Mouse (Mus musculus): ENCODE results near the gene Tbc1d23.
"Not testable (repeated sequence)": the region's sequence is repeated elsewhere in the genome, so short reads cannot be mapped to it uniquely, and the experiment has no call there.

The Tbc1d23 gene

DNA sequence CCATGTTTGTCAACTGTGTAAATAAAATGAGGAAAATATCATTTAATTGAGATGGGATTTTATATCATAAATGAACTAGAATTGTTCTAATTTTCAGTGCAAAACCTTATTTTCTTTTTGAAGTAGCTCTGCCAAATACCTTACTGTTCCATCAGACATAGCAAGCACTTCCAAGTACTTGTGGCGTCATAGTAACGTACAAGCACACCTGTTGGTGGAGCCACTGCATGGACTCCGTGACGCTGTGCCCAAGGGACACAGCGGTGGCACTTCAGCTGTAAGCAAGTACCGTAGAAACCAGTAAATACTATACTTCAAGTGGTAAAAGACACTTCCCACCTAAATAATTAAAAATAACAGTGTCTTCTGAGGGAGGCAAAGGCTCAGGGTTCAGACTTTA lies 10.9 kb downstream of the Tbc1d23 start:
- DNase-seq (ENCODE audit: low read depth, low spot score) = no peak

DNA sequence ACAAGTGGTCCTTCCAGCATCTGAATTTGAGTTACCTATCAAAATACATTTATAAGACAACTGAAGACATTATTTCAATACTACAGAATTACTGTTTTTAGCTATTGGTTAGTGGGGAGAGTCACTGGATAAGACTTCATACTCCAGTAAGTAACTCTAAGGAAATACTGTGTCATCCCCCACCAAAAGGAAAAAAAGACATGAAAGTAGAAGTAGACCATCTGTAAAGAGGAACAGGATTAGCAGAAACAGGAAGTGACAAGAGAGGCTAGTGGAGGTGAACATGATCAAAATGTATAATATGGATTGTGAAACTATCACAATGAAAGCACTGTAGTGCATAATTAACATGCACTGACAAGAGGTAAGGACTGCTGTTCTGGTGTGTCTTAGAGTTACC lies 15.3 kb downstream of the Tbc1d23 start:
- no peak for DNase-seq (ENCODE audit: low read depth, low spot score)

DNA sequence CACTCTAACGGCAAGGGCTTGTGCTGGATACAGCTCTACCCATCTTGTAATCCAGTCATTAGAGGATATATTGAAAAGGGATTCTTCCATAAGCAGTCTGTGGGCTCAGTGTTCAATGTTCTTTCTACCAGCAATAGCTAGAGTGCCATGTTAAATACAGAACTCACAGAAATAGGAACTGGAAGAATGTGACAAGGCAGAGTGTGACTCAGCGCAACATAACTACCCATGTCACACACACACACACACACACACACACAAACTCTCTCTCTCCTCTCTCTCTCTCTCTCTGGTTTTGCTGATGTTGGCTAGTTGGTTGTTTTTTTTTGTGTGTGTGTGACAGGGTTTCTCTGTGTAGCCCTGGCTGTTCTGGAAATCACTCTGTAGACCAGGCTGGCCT lies 20.3 kb downstream of the Tbc1d23 start:
- no peak for DNase-seq (ENCODE audit: low read depth, low spot score)

DNA sequence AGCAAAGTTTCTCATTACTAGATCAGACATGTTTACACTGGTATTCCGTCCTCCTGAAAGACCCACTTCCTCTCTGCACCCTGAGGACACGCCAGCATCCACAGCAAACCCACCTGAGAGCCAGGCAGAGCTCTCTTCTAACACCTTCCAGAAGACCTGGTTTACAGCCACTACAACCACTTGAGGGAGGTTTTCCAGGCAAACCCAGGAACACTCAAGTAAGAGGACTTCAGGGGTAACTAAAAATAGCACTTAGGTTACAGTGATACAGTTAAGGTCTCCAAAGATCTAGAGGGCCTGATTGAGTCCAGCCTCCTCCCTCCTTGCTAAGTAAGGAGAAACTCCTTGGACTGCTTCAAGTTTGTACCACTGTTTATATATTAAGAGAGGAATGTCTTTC lies 23.0 kb downstream of the Tbc1d23 start:
- no peak for DNase-seq (ENCODE audit: low read depth, low spot score)

DNA sequence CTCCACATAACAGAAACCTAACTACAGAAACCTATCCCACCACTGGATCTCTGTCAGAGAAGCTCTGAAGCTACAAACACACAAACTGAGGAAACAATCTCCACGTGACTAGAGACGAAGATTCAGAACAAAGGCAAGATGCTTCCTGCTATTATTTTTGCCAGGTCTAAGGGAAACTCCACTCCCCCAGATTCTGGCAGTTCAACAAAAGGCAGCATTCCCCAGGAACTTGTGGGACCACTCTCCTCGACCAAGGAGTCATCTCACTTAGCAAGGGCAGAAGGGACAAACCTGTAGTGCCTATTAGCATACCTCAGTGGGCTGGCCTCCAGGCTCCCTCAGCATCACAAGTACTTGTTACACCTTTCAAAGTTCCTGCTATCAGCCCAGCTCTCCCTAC lies 34.0 kb downstream of the Tbc1d23 start:
- no peak for DNase-seq (ENCODE audit: low read depth, low spot score)

DNA sequence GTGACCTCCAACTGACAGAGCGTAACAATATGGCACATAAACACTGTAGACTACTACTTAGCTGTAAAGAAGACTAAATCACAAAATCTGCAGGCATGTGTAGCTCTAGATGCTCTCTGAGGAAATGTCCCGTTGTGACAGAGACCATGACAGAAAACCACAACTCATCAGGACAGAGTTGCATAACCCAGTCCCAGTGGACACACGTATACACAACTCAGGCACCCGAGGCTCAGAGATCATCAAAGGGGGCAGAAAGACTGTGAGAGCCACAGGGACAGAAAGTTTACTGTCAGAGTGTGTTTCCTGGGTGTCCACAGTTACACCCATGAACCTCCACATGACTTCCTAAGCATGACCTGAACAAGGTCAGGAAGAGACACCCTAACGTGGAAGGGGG lies 34.7 kb downstream of the Tbc1d23 start:
- no peak for DNase-seq (ENCODE audit: low read depth, low spot score)

DNA sequence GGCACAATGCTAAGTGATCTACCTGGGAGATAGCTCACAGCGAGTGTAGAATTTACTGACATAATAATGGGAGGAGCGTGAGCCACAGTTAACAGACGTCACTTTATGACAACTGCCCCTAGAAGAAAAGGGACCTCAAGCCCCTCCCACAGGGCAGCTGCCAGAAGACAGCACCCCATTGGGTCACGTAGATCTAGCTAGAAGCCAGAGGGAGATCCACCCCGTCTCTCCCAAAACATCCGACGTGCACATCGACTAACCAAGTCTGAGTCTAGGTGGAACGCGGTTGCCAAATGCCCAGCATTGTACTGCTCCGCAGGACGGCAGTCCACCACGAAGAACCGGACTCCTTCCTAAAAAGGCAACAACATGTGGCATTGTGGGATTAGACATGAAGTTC lies 40.1 kb downstream of the Tbc1d23 start:
- DNase-seq (ENCODE audit: low read depth, low spot score) = no peak

DNA sequence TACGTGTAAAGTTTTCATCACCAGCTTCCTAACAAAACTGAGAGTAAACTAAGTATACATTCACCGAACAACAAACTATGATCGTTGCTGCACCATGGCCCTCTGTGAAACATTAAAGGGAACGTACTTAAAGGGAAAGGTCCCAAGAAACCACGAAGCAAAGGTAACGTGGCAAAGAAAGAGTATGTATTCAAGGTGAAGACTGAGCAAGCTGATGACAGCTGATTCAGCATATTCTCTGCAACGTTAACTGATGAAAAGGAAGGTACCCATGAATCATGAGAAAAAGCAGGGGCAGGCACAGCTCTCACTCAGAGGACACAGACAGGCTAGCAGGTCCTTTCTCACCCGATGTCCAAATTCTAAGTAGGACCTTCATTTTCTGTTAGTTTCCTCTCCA lies 40.9 kb downstream of the Tbc1d23 start:
- DNase-seq (ENCODE audit: low read depth, low spot score) = no peak

DNA sequence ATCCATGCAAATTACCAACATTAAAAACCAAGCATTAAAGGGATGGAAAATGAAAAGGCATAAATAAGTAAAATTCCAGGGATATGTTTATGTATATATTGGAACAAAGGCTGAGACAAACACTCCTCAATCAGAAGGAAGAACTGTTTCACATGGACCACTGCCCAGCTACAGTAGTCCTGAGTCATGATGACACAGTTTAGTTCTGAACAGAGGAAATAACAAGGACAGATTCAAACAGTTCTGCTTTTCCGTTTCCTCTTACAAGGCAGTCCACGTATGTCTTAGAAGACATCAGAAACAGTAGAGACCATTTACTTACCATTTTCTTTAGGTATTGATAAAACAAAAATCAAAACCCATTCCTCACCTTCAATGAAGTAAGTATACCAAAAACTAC lies 41.8 kb downstream of the Tbc1d23 start:
- no peak for DNase-seq (ENCODE audit: low read depth, low spot score)

DNA sequence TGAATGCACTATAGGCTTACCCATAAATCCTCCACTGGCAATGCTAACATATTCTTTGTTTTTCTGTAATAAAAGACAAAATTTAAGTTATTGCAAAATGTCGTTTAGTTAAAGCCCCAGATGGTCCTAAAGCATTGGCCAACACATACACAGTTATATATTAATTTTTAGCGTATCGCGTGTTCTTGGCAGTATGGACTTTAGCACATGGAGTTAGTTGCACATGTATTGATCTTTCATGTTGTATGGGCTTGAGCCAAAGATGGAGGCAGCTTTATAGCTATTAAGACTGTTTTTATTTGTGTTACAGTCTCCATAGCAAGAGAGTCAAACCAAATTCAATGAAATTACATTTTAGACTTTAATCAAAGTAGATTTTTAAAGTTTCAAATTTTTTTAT lies 44.7 kb downstream of the Tbc1d23 start:
- no peak for DNase-seq (ENCODE audit: low read depth, low spot score)

DNA sequence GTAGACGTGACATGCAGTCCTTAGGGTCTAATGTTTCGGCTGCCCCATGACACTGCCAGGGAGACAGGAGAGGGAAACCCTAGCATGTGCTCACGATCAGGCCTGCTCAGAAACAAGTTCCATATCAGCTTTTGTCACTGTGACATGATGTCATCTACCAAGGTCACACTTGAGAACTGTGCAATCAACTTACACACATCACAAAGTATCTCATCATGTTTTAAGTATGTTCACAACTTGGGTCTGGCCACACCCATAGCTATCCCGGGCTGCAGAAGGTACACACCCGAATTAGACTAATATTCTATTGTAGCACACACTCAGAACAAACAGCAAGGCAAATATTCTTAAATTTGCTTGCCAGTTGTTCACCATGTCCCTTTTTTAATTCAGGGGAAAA lies 49.3 kb downstream of the Tbc1d23 start:
- DNase-seq (ENCODE audit: low read depth, low spot score) = no peak

DNA sequence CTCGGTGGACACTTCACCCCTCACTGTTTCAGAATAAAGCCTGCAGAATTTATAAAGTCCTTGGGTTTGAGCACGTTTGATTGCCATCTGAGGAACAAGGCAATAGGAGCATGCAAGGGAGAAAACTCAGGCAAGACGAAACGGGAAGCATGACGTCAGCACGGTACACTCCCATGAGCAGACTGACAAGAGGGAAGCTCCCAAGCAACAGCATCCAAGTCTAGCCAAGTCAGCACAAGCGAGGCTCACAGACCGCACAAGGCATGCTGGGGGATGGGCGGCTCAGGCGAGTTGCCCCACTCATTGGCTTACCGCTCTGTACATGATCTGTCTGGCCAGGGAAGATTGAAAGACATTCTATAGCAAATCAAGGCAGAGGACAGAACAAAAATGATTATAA lies 50.1 kb downstream of the Tbc1d23 start:
- DNase-seq (ENCODE audit: low read depth, low spot score) = no peak

DNA sequence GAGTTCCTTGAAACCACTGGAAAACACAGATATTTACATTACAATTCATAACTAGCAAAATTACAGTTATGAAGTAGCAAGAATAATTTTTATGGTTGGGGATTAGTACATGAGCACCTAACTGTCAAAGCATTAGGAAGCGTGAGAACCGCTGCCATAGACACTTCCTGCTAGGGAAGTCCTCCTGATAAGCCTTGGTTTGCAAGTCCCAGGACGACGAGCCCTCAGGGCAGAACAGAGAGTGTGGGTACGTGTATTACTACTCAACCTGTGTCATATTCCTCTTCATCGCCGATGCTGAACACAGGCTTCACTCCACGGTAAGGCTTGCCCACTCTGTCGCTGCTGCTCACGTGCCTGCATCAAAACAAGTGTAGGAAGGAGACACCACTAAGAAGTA lies 53.6 kb downstream of the Tbc1d23 start:
- DNase-seq (ENCODE audit: low read depth, low spot score) = no peak

DNA sequence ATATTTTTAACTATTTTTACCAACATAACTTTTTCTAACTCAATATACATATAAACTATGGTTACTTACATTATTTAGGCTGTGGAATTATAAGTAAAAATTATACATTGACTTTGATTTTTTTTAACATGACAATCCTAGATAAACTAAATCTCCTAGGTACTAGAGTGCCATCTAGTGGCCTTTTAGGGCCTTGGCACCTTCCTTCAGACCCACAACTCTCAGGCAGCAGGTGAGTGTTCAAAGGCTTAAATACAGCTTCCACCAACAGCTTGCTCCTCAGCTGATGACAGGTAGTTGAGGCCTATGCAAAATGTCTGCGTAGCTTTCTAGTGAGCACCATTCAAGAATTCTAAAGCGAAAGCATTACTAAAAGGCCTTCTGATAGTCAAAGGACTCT lies 54.0 kb downstream of the Tbc1d23 start:
- peak; percentile 38 for DNase-seq (ENCODE audit: low read depth, low spot score)

DNA sequence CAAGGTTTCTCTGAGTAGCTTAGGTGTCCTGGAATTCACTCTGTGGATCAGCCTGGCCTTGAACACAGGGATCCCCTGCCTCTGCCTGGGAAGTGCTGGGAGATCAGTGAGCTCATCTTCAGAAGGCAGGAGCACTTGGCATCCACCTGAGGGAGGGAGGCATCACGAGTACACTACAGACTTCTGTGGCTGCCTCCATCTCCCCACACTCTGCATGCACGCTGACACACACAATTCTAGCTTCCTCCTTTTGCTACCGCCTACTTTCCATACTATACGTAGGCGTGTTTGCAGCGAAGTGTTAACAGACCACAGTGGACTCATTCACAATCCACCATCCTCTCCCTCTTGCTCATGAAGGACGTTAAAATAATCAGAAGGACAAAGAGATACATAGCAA lies 55.0 kb downstream of the Tbc1d23 start:
- no peak for DNase-seq (ENCODE audit: low read depth, low spot score)

DNA sequence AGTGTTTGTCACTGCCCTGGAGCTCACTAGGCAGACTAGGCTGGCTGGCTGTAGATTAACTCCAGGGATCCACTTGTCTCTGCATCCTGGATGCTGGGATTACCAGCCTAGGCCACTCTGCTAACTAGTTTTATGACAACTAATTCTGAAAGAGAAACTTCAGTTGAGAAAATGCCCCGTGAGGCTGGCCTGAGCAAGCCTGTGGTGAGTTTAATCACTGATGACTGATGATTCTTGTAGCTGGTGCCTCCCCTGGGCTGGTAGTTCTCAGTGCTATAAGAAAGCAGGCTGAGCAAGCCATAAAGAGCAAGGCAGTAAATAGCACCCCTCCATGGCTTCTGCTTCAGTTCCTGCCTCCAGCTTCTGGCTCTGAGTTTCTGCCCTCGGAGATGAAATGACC lies 55.6 kb downstream of the Tbc1d23 start:
- DNase-seq (ENCODE audit: low read depth, low spot score) = no peak

DNA sequence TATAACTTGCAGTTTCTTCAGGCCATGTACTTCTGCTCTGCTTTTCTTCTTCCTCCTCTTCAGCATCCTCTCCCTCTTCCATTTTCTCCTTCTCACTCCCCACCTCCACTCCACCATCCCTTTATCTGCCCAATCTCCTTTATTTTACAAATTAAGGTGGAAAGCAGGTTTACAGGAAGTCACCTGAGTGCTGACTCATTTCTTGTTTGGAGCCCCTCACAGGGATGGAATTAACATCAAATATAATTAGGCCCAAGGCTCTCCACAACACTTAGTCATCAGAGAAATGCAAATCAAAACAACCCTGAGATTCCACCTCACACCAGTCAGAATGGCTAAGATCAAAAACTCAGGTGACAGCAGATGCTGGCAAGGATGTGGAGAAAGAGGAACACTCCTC lies 56.8 kb downstream of the Tbc1d23 start:
- DNase-seq (ENCODE audit: low read depth, low spot score) = not testable (repeated sequence)

DNA sequence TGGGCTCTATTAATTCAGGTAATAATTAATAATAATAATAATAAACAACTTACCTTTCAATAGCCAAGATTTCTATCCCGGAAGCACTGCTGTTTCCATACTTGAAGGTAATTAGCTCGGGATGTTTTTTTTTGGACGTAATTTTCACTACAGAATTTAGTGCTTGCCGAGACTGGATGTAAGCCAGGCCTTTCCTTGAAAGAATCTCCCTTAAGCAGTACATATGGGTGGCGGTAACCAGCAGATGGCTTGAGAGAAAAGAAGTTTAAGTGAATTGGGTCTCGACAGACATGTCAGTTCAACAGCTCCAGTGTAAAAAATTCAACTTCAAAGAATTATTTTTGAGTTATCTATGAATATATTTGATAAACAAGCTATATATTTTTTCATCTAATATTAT lies 59.7 kb downstream of the Tbc1d23 start:
- DNase-seq (ENCODE audit: low read depth, low spot score) = no peak

DNA sequence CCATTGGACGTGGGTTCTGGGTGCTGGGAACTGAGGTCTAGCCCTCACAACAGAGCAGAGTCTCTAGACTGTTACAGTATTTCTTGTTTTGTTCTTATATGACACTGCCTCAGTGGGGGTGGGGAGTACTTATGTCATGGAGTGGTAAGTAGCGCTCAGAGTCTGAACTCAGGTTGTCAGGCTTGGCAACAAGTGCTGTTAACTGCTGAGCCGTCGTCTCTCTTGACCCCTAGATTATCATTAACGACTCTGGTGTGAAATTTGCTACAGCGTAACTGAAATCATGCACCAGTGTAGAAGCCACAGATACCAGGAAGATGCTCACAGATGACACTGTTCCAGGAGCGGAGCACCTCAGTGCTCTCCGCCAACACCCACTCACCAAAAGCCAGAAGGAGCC lies 60.1 kb downstream of the Tbc1d23 start:
- DNase-seq (ENCODE audit: low read depth, low spot score) = no peak

DNA sequence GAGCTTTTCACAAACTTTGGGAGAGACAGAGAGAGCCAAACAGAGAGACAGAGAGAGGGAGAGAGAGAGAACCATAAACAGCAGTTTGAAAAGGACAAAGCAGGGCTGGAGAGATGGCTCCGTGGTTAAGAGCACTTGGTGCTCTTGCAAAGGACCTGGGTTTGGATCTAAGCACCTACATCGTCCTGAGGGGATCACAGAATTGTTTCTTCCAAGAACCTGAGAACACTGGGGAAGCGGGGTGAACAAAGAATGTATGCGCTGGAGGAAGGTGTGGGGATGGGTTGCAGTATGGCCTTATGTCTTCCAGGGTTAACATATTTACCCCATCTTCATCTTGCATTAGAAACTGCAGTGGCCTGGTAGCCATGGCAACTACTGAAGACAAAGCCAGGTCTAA lies 63.1 kb downstream of the Tbc1d23 start:
- DNase-seq (ENCODE audit: low read depth, low spot score) = no peak

DNA sequence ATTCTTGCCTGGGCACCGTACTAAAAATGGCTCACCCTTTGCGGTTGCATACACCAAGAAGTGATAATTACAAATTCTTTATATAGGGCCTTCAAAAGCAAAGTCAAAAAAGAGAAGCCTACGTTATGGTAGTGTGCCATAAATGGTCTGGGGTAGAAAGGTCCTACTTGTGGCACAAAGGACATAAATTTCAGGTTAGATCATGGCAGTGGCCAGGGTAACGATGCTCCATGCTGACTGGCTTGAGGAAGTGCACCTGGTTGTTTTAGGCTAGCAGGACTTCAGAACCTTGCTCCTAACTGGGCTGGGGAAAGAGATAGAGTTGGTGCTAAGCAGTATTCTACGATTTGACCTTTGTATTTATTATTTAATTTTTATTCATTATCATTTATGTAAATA lies 63.8 kb downstream of the Tbc1d23 start:
- no peak for DNase-seq (ENCODE audit: low read depth, low spot score)

DNA sequence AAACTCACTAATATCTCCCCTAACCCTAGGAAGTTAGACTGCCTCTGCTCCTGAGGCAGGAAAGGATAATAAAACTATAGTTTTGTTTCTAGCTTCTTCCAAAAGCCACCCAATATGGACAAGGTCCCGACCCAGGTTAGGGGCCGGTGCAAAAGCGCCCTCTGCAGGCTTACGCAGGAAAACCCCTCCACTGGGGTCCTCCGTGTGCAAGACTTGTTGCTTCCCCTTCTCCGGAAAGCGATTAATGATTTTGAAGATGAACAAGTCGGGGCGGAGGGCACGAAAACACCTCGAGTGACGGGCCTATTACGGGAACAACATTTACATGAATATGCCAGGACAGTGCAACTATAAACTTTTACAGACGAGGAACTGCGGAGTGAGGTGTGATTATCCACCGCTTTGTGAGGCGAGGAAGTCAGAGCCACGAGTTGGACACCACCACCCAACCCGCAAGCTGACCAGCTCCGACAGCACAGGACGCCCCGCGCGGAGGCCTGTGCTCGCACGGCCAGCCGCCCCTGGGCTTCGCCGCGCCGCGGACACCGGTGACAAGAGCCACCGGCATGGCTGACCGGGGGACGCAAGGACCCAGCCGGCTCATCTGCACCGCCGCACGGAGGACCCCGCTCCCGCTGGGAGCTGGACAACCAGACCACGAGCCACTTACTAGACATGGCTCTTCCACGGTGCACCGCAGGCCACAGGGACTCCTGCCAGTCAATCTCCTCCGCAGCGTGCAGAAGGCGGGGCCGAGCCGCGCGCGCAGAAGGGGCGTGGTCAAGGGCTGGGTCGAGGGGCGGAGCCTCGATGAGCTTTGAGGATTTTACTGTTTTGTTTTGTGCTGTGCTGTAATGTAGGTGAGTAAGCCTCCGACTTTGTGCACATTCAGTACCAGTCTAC lies 64.4 kb downstream of the Tbc1d23 start, which contains the start of gene Nit2:
Gene Nit2, minus strand, starts transcription at position 731 of the 903 bp plus-strand sequence.
- peak; percentile 82 for DNase-seq (ENCODE audit: low read depth, low spot score)

DNA sequence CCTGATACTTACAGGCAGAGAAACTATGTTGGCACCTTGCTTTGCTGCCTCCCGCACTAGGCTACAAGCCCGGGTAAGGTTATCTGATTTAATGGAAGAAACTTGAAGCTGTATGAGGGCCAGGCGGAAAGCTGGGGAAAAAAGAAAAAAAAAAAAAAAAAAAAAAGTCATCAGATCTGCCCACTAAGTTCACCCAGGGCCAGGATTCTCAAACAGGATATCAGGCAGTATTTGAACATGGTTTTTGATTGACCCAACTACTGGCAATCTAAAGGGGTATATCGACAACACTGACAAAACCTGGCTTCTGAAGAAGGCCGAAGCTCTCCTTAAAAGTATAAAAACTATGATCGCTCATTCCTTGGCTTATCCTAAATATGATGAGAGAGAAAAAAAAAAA lies 65.2 kb downstream of the Tbc1d23 start:
- no peak for DNase-seq (ENCODE audit: low read depth, low spot score)

DNA sequence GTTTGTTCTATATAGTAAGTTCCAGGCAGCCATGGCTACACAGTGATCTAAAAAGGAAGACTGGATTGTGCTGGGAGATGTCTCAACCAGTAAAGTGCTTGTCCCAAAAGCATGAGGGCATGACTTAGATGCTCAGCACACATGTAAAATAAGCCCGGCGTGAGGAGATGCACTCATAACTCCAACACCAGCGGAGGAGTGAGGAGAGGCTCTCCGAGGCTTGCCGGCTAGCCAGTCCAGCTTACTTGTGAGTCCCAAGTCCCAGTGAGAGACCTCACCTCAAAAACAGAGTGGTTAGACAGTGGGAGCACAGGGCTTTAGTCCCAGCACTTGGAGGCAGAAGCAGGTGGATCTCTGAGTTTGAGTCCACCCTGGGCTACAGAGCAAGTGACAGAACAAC lies 66.1 kb downstream of the Tbc1d23 start:
- no peak for DNase-seq (ENCODE audit: low read depth, low spot score)
